Mouse (Mus musculus) left cerebral cortex, adult 18-20 months (tissue): Measurements from ENCODE around the gene Gpbp1l1. TPM values are rescaled to one million over a fixed set of nuclear protein-coding genes. Genes with fewer than 3 reads are reported as not detected.

Source experiments
- DNase-seq, 2 experiments: peaks; one replicate each; pipeline ENCODE4 v3.0.0; 2021 to 2022; ENCODE audit warnings: low spot score in 2 of 2, mixed read lengths in 1 of 2
- total RNA-seq, 2 experiments: library from RNA; stranded (reverse); gene quantifications; 2 replicates each; pipeline ENCODE4 v1.2.3; 2021

Gpbp1l1 gene
- total RNA-seq, 2 experiments from 2014 or later: 40.5 to 47.2 TPM

GRCm38 (mm10) chr4:116627722-116628662 is 70.5 kb downstream of the Gpbp1l1 start, which contains the start of gene Nasp:
TSS of gene Nasp (minus strand) at chr4:116627941.
- peak; percentile 72 to 80 for DNase-seq

- no peak for DNase-seq
Observed at GRCm38 (mm10) chr4:116635197-116635596, 77.7 kb downstream of the Gpbp1l1 start.

GRCm38 (mm10) chr4:116638821-116639220 is 81.4 kb downstream of the Gpbp1l1 start:
- no peak for DNase-seq

GRCm38 (mm10) chr4:116642071-116642470 is 84.6 kb downstream of the Gpbp1l1 start:
- DNase-seq: no peak

Other genes starting within 250 kb of the Gpbp1l1 start
- gene Mast2, start 93.5 kb upstream of the Gpbp1l1 start, total RNA-seq: 100 to 1,000 TPM; 108 to 112 TPM
- gene Ipp, start 50.1 kb upstream of the Gpbp1l1 start, total RNA-seq: 10 to 100 TPM; 18.4 to 19.2 TPM
- 1 to 10 TPM; 8.6 to 9.5 TPM for gene Tmem69, start 1.7 kb upstream of the Gpbp1l1 start, total RNA-seq
- gene Ccdc17, start 39.0 kb downstream of the Gpbp1l1 start, total RNA-seq: 1 to 10 TPM; 3.9 to 6.1 TPM
- 10 to 100 TPM; 24.4 to 30.2 TPM for gene Nasp, start 70.3 kb downstream of the Gpbp1l1 start, total RNA-seq
- gene Akr1a1, start 94.0 kb downstream of the Gpbp1l1 start, total RNA-seq: 100 to 1,000 TPM; 419 to 426 TPM
- gene Prdx1, start 127.9 kb downstream of the Gpbp1l1 start, total RNA-seq: 100 to 1,000 TPM; 145 to 162 TPM
- 10 to 100 TPM; 16.1 to 17.5 TPM for gene Mmachc, start 150.7 kb downstream of the Gpbp1l1 start, total RNA-seq
- gene Ccdc163, start 150.9 kb downstream of the Gpbp1l1 start, total RNA-seq: 1 to 10 TPM; 5.5 to 6.2 TPM
- 1 to 10 TPM; 3.6 to 4.5 TPM for gene Tesk2, start 163.3 kb downstream of the Gpbp1l1 start, total RNA-seq
- 10 to 100 TPM; 12.5 to 15.1 TPM for gene Toe1, start 250.0 kb downstream of the Gpbp1l1 start, total RNA-seq